18 mouse cellular contexts compared by ENCODE assay signal in the genomic region with DNA sequence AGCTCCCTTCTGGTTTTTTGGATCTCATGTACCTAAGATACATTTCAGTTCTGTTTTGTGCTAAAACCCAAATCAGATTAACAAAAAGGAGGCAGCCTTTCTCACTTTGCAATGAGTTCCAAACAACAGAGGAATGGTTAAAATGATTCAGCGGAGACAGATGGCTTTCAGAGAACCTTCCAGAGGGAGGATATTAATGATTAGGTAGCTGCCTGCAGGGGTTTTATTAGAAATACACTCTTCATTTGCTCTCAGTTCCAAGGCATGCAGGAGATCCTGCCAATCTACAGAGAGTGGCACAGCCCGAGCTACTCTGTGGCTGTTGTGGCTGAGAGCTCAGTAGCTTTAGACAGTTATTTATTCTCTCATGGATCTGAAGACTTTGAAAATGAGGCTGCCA.
DNase-seq lines count a peak whose midpoint lies in the region; ATAC-seq and TF ChIP-seq lines count a peak whose summit lies in the region.
"Had no signal": no experiment of that assay in that cellular context is flagged by ENCODE, and none has a peak within 500 bp of the region (broad histone marks: within the 10 kb centered on the region; RNA-seq: fewer than 3 reads in every experiment).

No protein-coding gene starts in this region.

- 42% methylated on average over 2 of the region's 2 CpGs for WGBS in forebrain, embryonic 15.5 days
- WGBS in forebrain, embryonic 10.5 days: 82% methylated on average over 2 of the region's 2 CpGs

- no peak for DNase-seq in forebrain, embryonic 10.5 days (ENCODE audit: extremely low spot score, low spot score)
- no peak for DNase-seq in left cerebral cortex, adult 2 months (ENCODE audit: extremely low spot score in 1 of 2, low spot score in 2 of 2)
- no peak for DNase-seq in left cerebral cortex, adult 11 months (ENCODE audit: low spot score)
- peak; percentile 43 to 68 for DNase-seq in layer of hippocampus, adult 2 months (ENCODE audit: low spot score in 2 of 2)
- DNase-seq in layer of hippocampus, postnatal 14 days (ENCODE audit: low spot score in 2 of 2): peak; percentile 35 to 65
- no peak for DNase-seq in right cerebral cortex, postnatal 10 days (ENCODE audit: low spot score in 2 of 2)
- DNase-seq: adrenal gland, adult 2 months; adrenal gland, postnatal 25 days; gastrocnemius, postnatal 36 days; heart, adult 18-20 months; heart, postnatal 14 days had no signal

- H3K27ac ChIP-seq in forebrain, embryonic 15.5 days (replicated peaks): no peak overlapping the region
- H3K27ac ChIP-seq in forebrain, embryonic 10.5 days: no peak overlapping the region
- H3K27ac ChIP-seq in left cerebral cortex, adult 2 months: peak overlapping the region; percentile 41; the same call in 1 of the 2 replicates
- H3K27ac ChIP-seq in layer of hippocampus, adult 2 months: peak overlapping the region; percentile 88
- H3K27ac ChIP-seq: embryonic facial prominence, embryonic 10.5 days; heart, embryonic 10.5 days; heart, embryonic 15.5 days; hindbrain, embryonic 13.5 days had no signal

- no peaks in the 10 kb centered on the region for H3K4me1 ChIP-seq in forebrain, embryonic 15.5 days
- H3K4me1 ChIP-seq in forebrain, embryonic 10.5 days: no peaks in the 10 kb centered on the region
- H3K4me1 ChIP-seq: embryonic facial prominence, embryonic 10.5 days; heart, embryonic 10.5 days; heart, embryonic 15.5 days had no signal

- intact Hi-C loops in left cerebral cortex, adult 2 months (cut with DNase I): no loop called here

- ATAC-seq in forebrain, embryonic 15.5 days (replicated peaks): 0 out of 2 replicates have a peak, but pooled peaks have one; percentile 41
- ATAC-seq in monocyte, adult 5-6 weeks (replicated peaks; ENCODE audit: insufficient number of reproducible peaks, low FRiP score, low TSS enrichment, poor library complexity, severe bottlenecking): no peak
- ATAC-seq: forebrain, embryonic 14.5 days had no signal

- H3K4me2 ChIP-seq in forebrain, embryonic 15.5 days (replicated peaks): no peak overlapping the region
- H3K4me2 ChIP-seq: heart, embryonic 15.5 days; hindbrain, embryonic 13.5 days had no signal

- H3K27me3 ChIP-seq in forebrain, embryonic 15.5 days: no peaks in the 10 kb centered on the region
- H3K27me3 ChIP-seq in forebrain, embryonic 10.5 days (ENCODE audit: poor library complexity, severe bottlenecking): no peaks in the 10 kb centered on the region
- H3K27me3 ChIP-seq: heart, embryonic 15.5 days; hindbrain, embryonic 13.5 days had no signal

- H3K4me3 ChIP-seq in forebrain, embryonic 15.5 days: no peak overlapping the region
- H3K4me3 ChIP-seq in forebrain, embryonic 10.5 days: no peak overlapping the region
- H3K4me3 ChIP-seq in left cerebral cortex, adult 2 months: no peak overlapping the region
- no peak overlapping the region for H3K4me3 ChIP-seq in layer of hippocampus, adult 2 months
- H3K4me3 ChIP-seq: embryonic facial prominence, embryonic 10.5 days; heart, embryonic 10.5 days; heart, embryonic 15.5 days; hindbrain, embryonic 13.5 days had no signal

- H3K36me3 ChIP-seq in forebrain, embryonic 15.5 days: no peaks in the 10 kb centered on the region
- no peaks in the 10 kb centered on the region for H3K36me3 ChIP-seq in forebrain, embryonic 10.5 days (replicated peaks)
- H3K36me3 ChIP-seq: embryonic facial prominence, embryonic 10.5 days; heart, embryonic 10.5 days; heart, embryonic 15.5 days; hindbrain, embryonic 13.5 days had no signal

- no peaks in the 10 kb centered on the region for H3K9me3 ChIP-seq in forebrain, embryonic 15.5 days
- no peaks in the 10 kb centered on the region for H3K9me3 ChIP-seq in forebrain, embryonic 10.5 days
- H3K9me3 ChIP-seq: embryonic facial prominence, embryonic 10.5 days; heart, embryonic 10.5 days; heart, embryonic 15.5 days; hindbrain, embryonic 13.5 days had no signal

- H3K9ac ChIP-seq in forebrain, embryonic 15.5 days (replicated peaks): no peak overlapping the region
- H3K9ac ChIP-seq: heart, embryonic 15.5 days; hindbrain, embryonic 13.5 days had no signal

- TF ChIP-seq CTCF in left cerebral cortex, adult 2 months (IDR thresholded peaks at IDR 0.05): no peak
- TF ChIP-seq CTCF in layer of hippocampus, adult 2 months (conservative IDR thresholded peaks at IDR 0.05): no peak

Comparison
In these comparisons a context has a peak if more than half of its experiments do, and no peak if none do; other contexts are left out.
1. H3K27ac ChIP-seq: peak in left cerebral cortex, adult 2 months (single experiment) and layer of hippocampus, adult 2 months (single experiment); none in forebrain, embryonic 15.5 days (single experiment) and forebrain, embryonic 10.5 days (single experiment).
2. DNase-seq: peak in layer of hippocampus, adult 2 months (2 of 2) and layer of hippocampus, postnatal 14 days (2 of 2); none in forebrain, embryonic 10.5 days (single experiment), left cerebral cortex, adult 2 months (0 of 2), left cerebral cortex, adult 11 months (single experiment) and right cerebral cortex, postnatal 10 days (0 of 2).